ENCODE assay signal across 14 mouse cellular contexts in the genomic region with DNA sequence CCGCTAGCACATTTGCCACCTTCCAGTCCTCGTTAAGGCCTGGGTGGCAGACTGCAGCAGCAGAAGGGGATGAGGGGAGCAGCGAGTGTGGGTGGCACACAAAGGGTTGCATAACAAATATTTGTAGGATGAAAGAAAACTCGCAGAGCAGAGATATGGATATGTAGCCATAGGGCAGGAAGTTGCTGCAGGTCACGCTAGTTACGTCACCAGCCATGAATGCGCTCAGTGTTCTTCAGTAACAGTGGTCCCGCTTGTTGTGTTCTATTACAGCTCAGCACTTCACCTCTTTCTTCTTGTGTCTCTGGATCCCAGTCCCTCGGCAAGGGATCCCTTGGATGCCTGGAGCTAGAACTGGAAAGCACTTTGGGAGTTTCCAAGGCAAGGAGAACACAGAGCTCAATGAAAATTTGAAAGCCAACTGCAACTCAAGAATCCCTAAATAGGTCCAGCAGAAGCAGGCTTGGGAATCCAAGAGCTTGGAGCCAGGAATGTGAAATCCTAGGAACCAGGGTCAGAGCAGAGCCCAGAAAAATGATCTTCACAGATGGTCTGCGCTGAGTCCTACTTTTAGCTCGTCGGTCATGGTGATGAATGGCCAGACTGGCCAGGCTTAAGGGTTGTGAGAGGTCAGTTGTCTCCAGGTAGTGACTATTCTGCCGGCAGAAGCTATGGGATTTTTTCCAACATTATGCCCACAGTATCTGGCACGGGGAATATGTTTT. TPM values are rescaled to one million over a fixed set of nuclear protein-coding genes. Genes with fewer than 3 reads are reported as not detected.
DNase-seq lines count a peak whose midpoint lies in the region; TF ChIP-seq lines count a peak whose summit lies in the region.
"Had no signal": no experiment of that assay in that cellular context is flagged by ENCODE, and none has a peak within 500 bp of the region (broad histone marks: within the 10 kb centered on the region; RNA-seq: fewer than 3 reads in every experiment).

No protein-coding gene starts in this region.

- intact Hi-C loops in left cerebral cortex, adult 2 months (cut with DNase I): no loop called here
- intact Hi-C loops in left cerebral cortex, postnatal 36 days (cut with DNase I): no loop called here

- no peak overlapping the region for H3K4me3 ChIP-seq in left cerebral cortex, adult 2 months
- H3K4me3 ChIP-seq: embryonic facial prominence, embryonic 12.5 days; hindbrain, embryonic 15.5 days; midbrain, embryonic 10.5 days had no signal

- TF ChIP-seq CTCF in left cerebral cortex, adult 2 months (IDR thresholded peaks at IDR 0.05): no peak

- peak; percentile 10 for DNase-seq in cerebellum, adult 9-10 months
- DNase-seq in cerebellum, postnatal 4 days (ENCODE audit: low spot score in 2 of 2): no peak
- no peak for DNase-seq in left cerebral cortex, adult 2 months (ENCODE audit: extremely low spot score in 1 of 2, low spot score in 2 of 2)
- no peak for DNase-seq in left cerebral cortex, postnatal 36 days (ENCODE audit: low spot score in 2 of 2)
- DNase-seq in gastrocnemius, adult 18-20 months (ENCODE audit: low spot score): peak; percentile 65
- DNase-seq in layer of hippocampus, postnatal 14 days (ENCODE audit: low spot score in 2 of 2): peak; percentile 21 to 50
- no peak for DNase-seq in urinary bladder, postnatal 25 days (ENCODE audit: low spot score)
- DNase-seq in lung, postnatal 25 days (ENCODE audit: low spot score): no peak
- DNase-seq: forebrain, postnatal 0 days; lung, embryonic 14.5 days; thymus, postnatal 25 days had no signal

- peak overlapping the region; percentile 53; the same call in 1 of the 2 replicates for H3K27ac ChIP-seq in left cerebral cortex, adult 2 months
- H3K27ac ChIP-seq: embryonic facial prominence, embryonic 12.5 days; hindbrain, embryonic 15.5 days; midbrain, embryonic 10.5 days had no signal

RNA-seq across cellular contexts. Expression of a gene that starts 34.4 kb away (rescaled TPM):
- total RNA-seq in left cerebral cortex, adult 2 months (2021): 1 to 10 TPM; 7.4 to 8.4 TPM
- 10 to 100 TPM in 1 of 2 experiments, 1 to 10 TPM in 1; 8.9 to 11.0 TPM for total RNA-seq in left cerebral cortex, postnatal 36 days (2021)
- total RNA-seq in gastrocnemius, adult 18-20 months (2021): 1 to 10 TPM; 1.9 to 2.3 TPM
- 10 to 100 TPM; 14.2 to 16.2 TPM for total RNA-seq in layer of hippocampus, postnatal 14 days (2021)

Comparison
In these comparisons a context has a peak if more than half of its experiments do, and no peak if none do; other contexts are left out.
1. DNase-seq: peak in cerebellum, adult 9-10 months (single experiment), gastrocnemius, adult 18-20 months (single experiment) and layer of hippocampus, postnatal 14 days (2 of 2); none in cerebellum, postnatal 4 days (0 of 2), left cerebral cortex, adult 2 months (0 of 2), left cerebral cortex, postnatal 36 days (0 of 2), urinary bladder, postnatal 25 days (single experiment) and lung, postnatal 25 days (single experiment).